Mouse (Mus musculus) bone marrow, adult 2 months (tissue): ENCODE data around the gene Pla2g3. TPM values are rescaled to one million over a fixed set of nuclear protein-coding genes. Genes with fewer than 3 reads are reported as not detected.
A peak's percentile ranks its signal among the peaks of the same experiment; 100 is the strongest.

Experiments
- H3K27ac ChIP-seq: fragments of 200-500 bp; 2 replicates; pipeline ENCODE4 v1.5.1; 2012; ENCODE audit warnings: low read depth, mild to moderate bottlenecking, control low read depth, inconsistent platforms, low read length; ENCODE audit not compliant: control insufficient read depth, poor library complexity, insufficient read depth
- H3K4me1 ChIP-seq: fragments of 200-500 bp; 2 replicates; pipeline ENCODE4 v1.6.1; 2011; ENCODE audit warnings: low read length; ENCODE audit not compliant: control insufficient read depth, insufficient read depth
- H3K4me3 ChIP-seq: fragments of 200-500 bp; replicated peaks from 2 replicates; pipeline ENCODE3; 2011; ENCODE audit warnings: mild to moderate bottlenecking, low read depth, low read length, control low read depth; ENCODE audit not compliant: control insufficient read depth
- CTCF ChIP-seq: fragments of 200-500 bp; IDR thresholded peaks from 2 replicates; pipeline ENCODE4 v1.5.1; 2011; ENCODE audit warnings: low read length, control low read depth; ENCODE audit not compliant: control insufficient read depth, insufficient read depth
- POLR2A ChIP-seq: fragments of 200-500 bp; IDR thresholded peaks from 2 replicates; pipeline ENCODE4 v1.6.1; 2011; ENCODE audit warnings: low read depth, mild to moderate bottlenecking, control low read depth, low read length, borderline replicate concordance; ENCODE audit not compliant: control insufficient read depth
- WGBS: fragments of 180-500 bp; shearing (Covaris S2); methylation state at CpG from one replicate; pipeline ENCODE4 v1.1.7; 2018; 5-methylcytosine and 5-hydroxymethylcytosine counted together
- polyA plus RNA-seq: library from polyadenylated mRNA; stranded (reverse); fragments of >200 nt; gene quantifications from 2 replicates; pipeline ENCODE4 v1.2.4, GENCODE M21; 2011; ENCODE audit warnings: low replicate concordance; ENCODE audit not compliant: missing spikeins, insufficient read depth, insufficient read length

The Pla2g3 gene
- 0.38 TPM in 1 of 2 replicates, not detected in the other for polyA plus RNA-seq

- WGBS, result 70% methylated on average over 11 of the region's 11 CpGs
- Histone ChIP-seq H3K4me3 (no peak within 1 kb of the TSS), H3K27ac (no peak within 1 kb of the TSS; the same call in 1 of the 2 replicates), H3K4me1 (peaks cover 6% of the 10 kb centered on the region)
- TF ChIP-seq POLR2A (no peak), CTCF (no peak)
These were observed at the start of gene Pla2g3 for GRCm38 (mm10) chr11:3487952-3488570. Pla2g3 (plus strand) TSS chr11:3488284.

DNA sequence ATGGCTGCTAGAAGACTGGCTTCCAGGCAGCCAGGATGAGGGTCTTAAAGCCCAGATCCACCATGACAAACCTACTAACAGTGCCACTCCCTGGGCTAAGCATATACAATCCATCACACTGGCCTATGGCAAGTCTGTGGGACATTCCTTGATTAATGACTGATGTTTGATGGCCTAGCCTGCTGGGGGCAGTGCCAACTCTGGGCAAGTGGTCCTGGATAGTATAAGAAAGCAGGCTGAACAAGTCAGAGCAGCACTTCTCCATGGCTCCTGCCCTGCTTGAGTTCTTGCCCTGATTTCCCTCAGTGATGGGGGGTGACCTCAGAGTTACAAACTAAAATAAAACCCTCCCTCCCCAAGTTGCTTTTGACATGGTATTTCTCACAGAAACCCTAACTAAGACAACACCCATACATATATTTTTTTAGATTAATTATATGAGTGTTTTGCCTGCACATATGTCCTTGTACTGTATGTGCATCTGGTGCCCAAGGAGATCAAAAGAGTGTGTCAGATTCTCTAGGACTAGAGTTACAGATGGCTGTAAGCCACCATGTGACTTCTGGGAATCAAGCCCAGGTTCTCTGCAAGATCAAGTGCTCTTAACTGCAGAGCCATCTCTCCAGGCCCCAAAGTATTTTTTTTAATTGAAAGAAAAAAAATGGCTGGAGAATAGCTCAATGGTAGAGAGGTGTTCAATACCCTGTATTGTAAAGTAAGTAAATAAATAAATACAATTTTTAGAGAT is 46.2 kb upstream of the Pla2g3 start:
- Histone ChIP-seq H3K4me3 (no peak overlapping the region), H3K27ac (no peak overlapping the region), H3K4me1 (no peaks in the 10 kb centered on the region; the same call in 1 of the 2 replicates)
- TF ChIP-seq CTCF, result no peak
- TF ChIP-seq POLR2A, result no peak

DNA sequence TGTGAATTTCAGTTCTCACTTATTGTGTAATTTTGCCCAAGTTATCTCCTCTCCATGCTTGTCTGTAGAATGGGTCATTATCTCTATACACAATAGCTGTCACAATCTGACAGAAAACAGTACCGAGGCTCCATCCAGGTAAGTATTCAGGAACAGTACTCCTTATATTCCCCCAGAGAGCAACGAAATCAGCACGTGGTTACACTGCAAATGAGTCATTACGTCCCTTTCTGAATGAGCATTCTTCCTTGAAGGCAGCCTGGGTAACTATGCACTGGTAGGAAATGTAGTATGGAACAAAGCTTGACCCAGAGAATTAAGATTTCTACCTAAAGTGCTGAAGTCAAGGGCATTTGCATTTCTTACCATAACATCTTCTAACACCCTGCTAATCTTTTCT is 45.4 kb upstream of the Pla2g3 start:
- WGBS, result 72% methylated on average over 4 of the region's 4 CpGs
- no peaks in the 10 kb centered on the region; the same call in 1 of the 2 replicates for H3K4me1 ChIP-seq
- no peak overlapping the region for H3K27ac ChIP-seq
- TF ChIP-seq POLR2A (no peak), CTCF (no peak)
- H3K4me3 ChIP-seq, result no peak overlapping the region

DNA sequence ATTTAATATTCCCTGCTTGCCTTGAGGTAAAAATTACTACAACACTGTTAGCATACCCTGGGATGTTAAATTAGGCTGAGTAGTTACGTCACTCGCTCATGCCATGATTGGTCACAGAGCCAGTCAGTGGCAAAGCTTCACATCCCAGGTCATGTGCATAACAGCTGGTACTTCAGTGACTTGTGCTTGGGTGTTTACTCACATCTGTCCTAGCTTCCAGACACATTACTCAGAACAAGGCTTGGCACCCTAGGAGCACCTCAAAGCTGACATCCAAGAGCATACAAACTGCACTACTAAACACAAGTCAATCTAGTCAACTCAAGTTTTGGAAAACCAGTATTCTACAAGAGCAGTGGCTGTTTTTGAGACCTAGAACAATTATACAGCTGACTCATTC is 45.0 kb upstream of the Pla2g3 start:
- WGBS, result 86% methylated on average over 2 of the region's 2 CpGs
- H3K4me1 ChIP-seq, result no peaks in the 10 kb centered on the region; the same call in 1 of the 2 replicates
- H3K27ac ChIP-seq, result no peak overlapping the region
- H3K4me3 ChIP-seq, result no peak overlapping the region
- TF ChIP-seq POLR2A (no peak), CTCF (no peak)

- Histone ChIP-seq H3K4me1 (no peaks in the 10 kb centered on the region; the same call in 1 of the 2 replicates), H3K4me3 (no peak overlapping the region), H3K27ac (no peak overlapping the region)
- TF ChIP-seq POLR2A, result no peak
- no peak for TF ChIP-seq CTCF
- WGBS, result 35% methylated on average over 8 of the region's 8 CpGs
These were observed 43.2 kb upstream of the Pla2g3 start for GRCm38 (mm10) chr11:3444875-3445274.

DNA sequence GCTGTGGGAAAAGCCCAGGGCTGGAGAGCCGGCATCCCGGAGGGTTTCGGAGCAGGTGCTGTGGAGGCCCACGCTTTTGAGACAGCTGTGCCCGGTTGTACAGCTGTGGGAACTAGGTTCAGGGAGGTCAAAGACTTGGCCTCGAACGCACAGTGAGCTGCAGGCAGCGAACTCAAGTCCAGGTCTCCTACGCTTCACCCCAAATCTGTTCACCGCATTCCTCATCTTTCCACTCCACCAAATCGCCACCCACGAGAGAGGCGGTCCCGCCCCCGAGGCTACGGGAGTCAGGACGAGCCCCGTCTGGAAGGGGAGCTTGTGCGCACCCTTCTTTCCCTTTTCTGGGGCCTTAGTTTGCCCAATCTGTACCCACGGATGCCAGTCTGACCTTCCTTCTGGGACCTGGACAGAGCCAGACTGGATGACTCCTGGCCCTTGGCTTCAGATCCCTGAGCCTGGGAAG is 36.4 kb upstream of the Pla2g3 start:
- peak overlapping the region; percentile 84 for H3K27ac ChIP-seq
- under 1% methylated on average over 20 of the region's 20 CpGs for WGBS
- peak overlapping the region; percentile 99 for H3K4me3 ChIP-seq
- no peaks in the 10 kb centered on the region; the same call in 1 of the 2 replicates for H3K4me1 ChIP-seq
- TF ChIP-seq CTCF (no peak), POLR2A (no peak)

GRCm38 (mm10) chr11:3452167-3452639 is 35.9 kb upstream of the Pla2g3 start, which contains the start of gene Rnf185:
Rnf185 (minus strand) TSS chr11:3452363.
- H3K27ac ChIP-seq, result peak within 1 kb of the TSS; percentile 84
- under 1% methylated on average over 45 of the region's 45 CpGs for whole genome bisulfite sequencing
- H3K4me3 ChIP-seq, result peak within 1 kb of the TSS; percentile 99
- H3K4me1 ChIP-seq, result no peaks in the 10 kb centered on the region; the same call in 1 of the 2 replicates
- TF ChIP-seq POLR2A (peak; percentile 66; the same call in 1 of the 2 replicates), CTCF (no peak)

DNA sequence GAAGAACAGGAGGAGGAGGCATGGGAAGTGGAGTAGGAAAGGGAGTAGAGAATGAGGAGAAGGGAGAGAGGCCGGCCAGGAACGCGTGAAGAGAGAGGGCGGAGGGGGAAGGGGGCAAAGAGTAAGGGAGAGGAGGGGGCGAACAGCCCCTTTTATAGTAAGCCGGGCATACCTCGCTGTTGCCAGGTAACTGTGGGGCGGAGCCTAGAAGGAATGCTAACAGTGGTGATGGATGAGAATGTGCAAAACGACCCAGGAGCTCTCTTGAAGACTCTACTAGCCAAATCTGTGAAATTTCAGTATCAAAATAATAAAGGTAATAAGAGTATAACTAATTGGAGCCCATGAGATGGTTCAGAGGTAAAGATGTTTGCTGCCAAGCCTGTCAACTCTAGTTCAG is 35.3 kb upstream of the Pla2g3 start:
- TF ChIP-seq CTCF, result no peak
- TF ChIP-seq POLR2A, result no peak
- H3K4me3 ChIP-seq, result peak overlapping the region; percentile 99
- H3K4me1 ChIP-seq, result no peaks in the 10 kb centered on the region; the same call in 1 of the 2 replicates
- 0% methylated on average over 9 of the region's 9 CpGs for WGBS
- peak overlapping the region; percentile 84; the same call in 1 of the 2 replicates for H3K27ac ChIP-seq
